Mouse (Mus musculus): ENCODE measurements around the gene Pigl.

Pigl gene

DNA sequence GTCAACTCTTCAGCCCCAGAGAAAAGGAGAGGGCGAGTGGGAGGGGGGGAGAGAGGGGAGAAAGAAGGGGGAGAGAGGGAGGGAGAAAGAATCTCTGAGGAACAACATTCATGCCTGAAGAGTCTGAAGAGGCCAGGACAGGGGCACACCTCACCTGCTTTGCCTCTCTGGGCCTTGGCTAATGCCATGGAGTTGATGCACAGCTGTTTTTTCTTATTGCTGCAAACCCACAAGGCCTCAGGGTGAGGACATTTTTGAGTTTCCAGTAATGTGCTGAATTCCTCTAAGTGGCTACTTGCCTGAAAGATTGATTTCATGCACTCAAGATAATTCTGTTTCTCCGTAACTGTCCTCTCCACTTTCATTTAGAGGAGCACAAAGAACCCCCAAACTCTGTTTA, 99.9 kb downstream of the Pigl start:
- DNase-seq (ENCODE audit: low read depth), result no peak

GRCm38 (mm10) chr11:62558961-62559646, 100.8 kb downstream of the Pigl start:
- no peak for DNase-seq (ENCODE audit: low read depth)

GRCm38 (mm10) chr11:62560463-62561016, 102.3 kb downstream of the Pigl start:
- DNase-seq (ENCODE audit: low read depth), result peak; percentile 30

DNA sequence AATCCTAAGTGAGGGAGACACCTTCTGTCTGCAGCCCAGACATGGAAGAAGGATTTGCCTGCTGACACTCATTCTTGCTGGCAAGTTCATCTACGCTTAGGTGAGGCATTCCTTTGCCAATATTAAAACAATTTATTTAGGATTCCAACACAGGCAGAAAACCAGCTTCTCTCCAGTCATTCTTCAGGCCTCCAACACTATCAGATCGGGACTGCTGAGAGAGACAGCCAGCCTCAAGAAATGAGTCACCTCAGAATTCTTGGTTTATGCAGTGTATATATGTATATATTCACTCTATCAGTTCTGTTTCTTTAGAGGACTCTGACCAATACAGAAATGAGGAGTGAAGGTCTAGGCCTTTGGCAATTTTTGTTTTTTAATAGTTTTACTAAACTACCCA, 105.3 kb downstream of the Pigl start:
- no peak for DNase-seq (ENCODE audit: low read depth)
